Mouse (Mus musculus): ENCODE measurements at regions not wholly inside any gene's neighbourhood (a gene's known extent, or its start where the extent isn't known, plus 50 kb on each side); places are given as distances from the start of the nearest gene placed in this dataset.

DNA sequence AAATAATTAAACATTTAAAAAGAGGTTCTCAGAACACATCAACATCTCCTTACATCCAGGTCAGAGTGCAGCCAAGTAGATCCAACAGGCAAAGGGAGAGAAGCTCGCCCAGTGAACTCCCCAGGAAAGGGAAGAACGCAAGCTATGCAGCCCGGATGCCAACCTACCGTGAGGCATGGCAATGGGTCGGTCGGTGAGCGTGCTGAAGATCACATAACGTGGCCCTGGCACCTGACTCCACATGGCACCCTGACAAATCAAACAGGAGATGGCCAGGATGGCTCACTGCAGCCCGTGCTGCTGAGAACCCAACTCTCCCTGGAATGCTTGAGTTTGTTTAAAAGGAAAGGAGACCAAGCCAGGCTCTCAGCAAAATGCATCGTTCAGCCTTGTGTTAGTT is 156.0 kb downstream of the Sox9 start:
- TF ChIP-seq CTCF (IDR thresholded peaks at IDR 0.05; ENCODE audit: borderline replicate concordance, extremely low read depth, insufficient read depth, insufficient read length) (no peak), POLR2A (IDR thresholded peaks at IDR 0.05; ENCODE audit: borderline replicate concordance, extremely low read depth, insufficient read depth, insufficient read length, poor library complexity, severe bottlenecking) (no peak)

Data from brain, embryonic 14.5 days (tissue).